In genomic region chr7:24586828-24587227, GRCm38 (mm10) we compare ENCODE assay signal across 8 mouse cellular contexts. TPM values are rescaled to one million over a fixed set of nuclear protein-coding genes. Genes with fewer than 3 reads are reported as not detected.
DNase-seq lines count a peak whose midpoint lies in the region; ATAC-seq and TF ChIP-seq lines count a peak whose summit lies in the region.

No protein-coding gene starts in this region.

- H3K4me1 ChIP-seq in ES-E14 (ENCODE audit: control insufficient read depth in 2 of 2, insufficient read depth in 2 of 2, low read length in 2 of 2, poor library complexity in 1 of 2): peaks cover 2 to 7% of the 10 kb centered on the region in 2 experiments; a peak in 2 of 4 replicates
- H3K4me1 ChIP-seq in hindbrain, embryonic 10.5 days (replicated peaks): peaks cover 18% of the 10 kb centered on the region

- peaks cover 44% of the 10 kb centered on the region for H3K27me3 ChIP-seq in hindbrain, embryonic 10.5 days (ENCODE audit: insufficient read depth, poor library complexity, severe bottlenecking)

- no peak overlapping the region for H3K27ac ChIP-seq in gastrocnemius, adult 2 months
- no peak overlapping the region for H3K27ac ChIP-seq in ES-E14 (ENCODE audit: insufficient read depth, low read depth, low read length, poor library complexity, severe bottlenecking)
- H3K27ac ChIP-seq in hindbrain, embryonic 10.5 days: 0 out of 2 replicates have a peak overlapping the region, but pooled peaks have one; percentile 82

- no peak for TF ChIP-seq CTCF in gastrocnemius, adult 2 months (IDR thresholded peaks at IDR 0.05)

- ATAC-seq in megakaryocyte, adult 5-6 weeks (ENCODE audit: poor library complexity, severe bottlenecking): peak; percentile 56

- DNase-seq in gastrocnemius, adult 2 months: peak; percentile 43
- no peak for DNase-seq in gastrocnemius, adult 18-20 months (ENCODE audit: low spot score)
- no peak for DNase-seq in ES-E14 (ENCODE audit: low read depth, low spot score)
- DNase-seq in hindbrain, embryonic 10.5 days (ENCODE audit: low spot score): peak; percentile 27
- no peak for DNase-seq in urinary bladder, postnatal 36 days (ENCODE audit: low spot score in 2 of 2)
- no peak for DNase-seq in ovary, postnatal 14 days (ENCODE audit: low spot score)
- no peak for DNase-seq in left cerebral cortex, postnatal 10 days (ENCODE audit: extremely low spot score in 1 of 2, low spot score in 2 of 2)

- WGBS in hindbrain, embryonic 10.5 days: 7% methylated on average over 8 of the region's 8 CpGs

- H3K9me3 ChIP-seq in ES-E14 (ENCODE audit: control insufficient read depth, insufficient read depth, low read depth, low read length): no peaks in the 10 kb centered on the region
- peaks cover 14% of the 10 kb centered on the region; the same call in 1 of the 2 replicates for H3K9me3 ChIP-seq in hindbrain, embryonic 10.5 days

- in situ Hi-C loops in ES-E14 (cut with MboI; ENCODE audit: low sequenced_read_pairs in 2 of 2, unreplicated experiment in 2 of 2): no loop called here

- H3K9ac ChIP-seq in ES-E14 (ENCODE audit: insufficient read depth, low read depth, low read length, poor library complexity, severe bottlenecking): no peak overlapping the region

- peak overlapping the region; percentile 68 for H3K4me3 ChIP-seq in gastrocnemius, adult 2 months
- H3K4me3 ChIP-seq in ES-E14 (ENCODE audit: insufficient read depth in 1 of 2, low read depth in 1 of 2, low read length in 2 of 2, poor library complexity in 1 of 2, severe bottlenecking in 1 of 2): peak overlapping the region; percentile 35 to 62; a peak in 3 of 4 replicates
- peak overlapping the region; percentile 56 for H3K4me3 ChIP-seq in hindbrain, embryonic 10.5 days

- no peaks in the 10 kb centered on the region for H3K36me3 ChIP-seq in ES-E14 (ENCODE audit: control insufficient read depth, insufficient read depth, low read length, poor library complexity, severe bottlenecking)
- no peaks in the 10 kb centered on the region for H3K36me3 ChIP-seq in hindbrain, embryonic 10.5 days

- intact Hi-C loops in gastrocnemius, adult 2 months (cut with DNase I): no loop called here
- intact Hi-C loops in left cerebral cortex, postnatal 10 days (cut with DNase I): no loop called here

TF ChIP-seq in ES-E14, 5 proteins besides CTCF, POLR2A, EP300 and RAD21:
- no peak for TF ChIP-seq CHD2 (IDR thresholded peaks at IDR 0.05; ENCODE audit: low read depth, low read length)
- TF ChIP-seq HCFC1 (IDR thresholded peaks at IDR 0.05; ENCODE audit: borderline replicate concordance, insufficient read depth, low read length): no peak
- TF ChIP-seq MAFK (IDR thresholded peaks at IDR 0.05; ENCODE audit: insufficient read depth, low read depth, low read length): no peak
- no peak for TF ChIP-seq ZNF384 (IDR thresholded peaks at IDR 0.05; ENCODE audit: low read depth, low read length)
- no peak for TF ChIP-seq ZC3H11A (IDR thresholded peaks at IDR 0.05; ENCODE audit: borderline replicate concordance, low read depth, low read length)

RNA-seq across cellular contexts. Expression of gene Ethe1, which starts 0.5 kb away (rescaled TPM):
- total RNA-seq in gastrocnemius, adult 2 months (2021): 10 to 100 TPM; 22.0 to 27.4 TPM
- total RNA-seq in gastrocnemius, adult 18-20 months (2021): 10 to 100 TPM; 25.5 to 29.0 TPM
- 14.3 and 14.7 TPM in 2 replicates for total RNA-seq in ES-E14 (2012; rRNA removed)
- 22.2 and 23.2 TPM in 2 replicates for polyA plus RNA-seq in hindbrain, embryonic 10.5 days (2016; fragmentation: Nextera tagmentation; extraction: Ambion mirVana)
- total RNA-seq in megakaryocyte, adult 5-6 weeks (2015): 148 and 171 TPM in 2 replicates
- 59.2 and 67.7 TPM in 2 replicates for total RNA-seq in megakaryocyte, adult 5-6 weeks (2017)
- total RNA-seq in left cerebral cortex, postnatal 10 days (2021): 10 to 100 TPM; 11.9 to 13.0 TPM

RNA-seq across cellular contexts. Expression of gene Zfp575, which starts 0.6 kb away (rescaled TPM):
- under 1 TPM in 1 of 2 experiments, not detected in 1; 0.17 TPM for total RNA-seq in gastrocnemius, adult 2 months (2021)
- under 1 TPM in 1 of 2 experiments, not detected in 1; 0.09 TPM for total RNA-seq in gastrocnemius, adult 18-20 months (2021)
- total RNA-seq in ES-E14 (2012; rRNA removed): 0.22 TPM in 1 of 2 replicates, not detected in the other
- polyA plus RNA-seq in hindbrain, embryonic 10.5 days (2016; fragmentation: Nextera tagmentation; extraction: Ambion mirVana): 2.0 and 3.2 TPM in 2 replicates
- 0.16 and 0.27 TPM in 2 replicates for total RNA-seq in megakaryocyte, adult 5-6 weeks (2015)
- 0.08 and 0.22 TPM in 2 replicates for total RNA-seq in megakaryocyte, adult 5-6 weeks (2017)
- total RNA-seq in left cerebral cortex, postnatal 10 days (2021): 1 to 10 TPM; 7.7 to 8.3 TPM

RNA-seq across cellular contexts. Expression of gene Phldb3, which starts 23.7 kb away (rescaled TPM):
- total RNA-seq in gastrocnemius, adult 2 months (2021): under 1 TPM; 0.54 to 0.59 TPM
- under 1 TPM; 0.34 to 0.64 TPM for total RNA-seq in gastrocnemius, adult 18-20 months (2021)
- 1.5 and 1.8 TPM in 2 replicates for total RNA-seq in ES-E14 (2012; rRNA removed)
- polyA plus RNA-seq in hindbrain, embryonic 10.5 days (2016; fragmentation: Nextera tagmentation; extraction: Ambion mirVana): not detected in 2 replicates
- total RNA-seq in megakaryocyte, adult 5-6 weeks (2015): 1.0 and 1.2 TPM in 2 replicates
- 3.7 and 4.0 TPM in 2 replicates for total RNA-seq in megakaryocyte, adult 5-6 weeks (2017)
- total RNA-seq in left cerebral cortex, postnatal 10 days (2021): under 1 TPM; 0.41 to 0.54 TPM

RNA-seq across cellular contexts. Expression of gene Xrcc1, which starts 40.7 kb away (rescaled TPM):
- total RNA-seq in gastrocnemius, adult 2 months (2021): 10 to 100 TPM; 18.3 to 18.5 TPM
- 10 to 100 TPM; 16.5 to 20.1 TPM for total RNA-seq in gastrocnemius, adult 18-20 months (2021)
- 69.7 and 144 TPM in 2 replicates for total RNA-seq in ES-E14 (2012; rRNA removed)
- 132 and 160 TPM in 2 replicates for polyA plus RNA-seq in hindbrain, embryonic 10.5 days (2016; fragmentation: Nextera tagmentation; extraction: Ambion mirVana)
- total RNA-seq in megakaryocyte, adult 5-6 weeks (2015): 18.3 and 27.5 TPM in 2 replicates
- 17.6 and 25.1 TPM in 2 replicates for total RNA-seq in megakaryocyte, adult 5-6 weeks (2017)
- total RNA-seq in left cerebral cortex, postnatal 10 days (2021): 10 to 100 TPM; 32.5 to 41.2 TPM

RNA-seq across cellular contexts. Expression of gene Pinlyp, which starts 40.9 kb away (rescaled TPM):
- not detected for total RNA-seq in gastrocnemius, adult 2 months (2021)
- not detected for total RNA-seq in gastrocnemius, adult 18-20 months (2021)
- total RNA-seq in ES-E14 (2012; rRNA removed): 0.58 TPM in 1 of 2 replicates, not detected in the other
- 0.26 TPM in 1 of 2 replicates, not detected in the other for polyA plus RNA-seq in hindbrain, embryonic 10.5 days (2016; fragmentation: Nextera tagmentation; extraction: Ambion mirVana)
- total RNA-seq in megakaryocyte, adult 5-6 weeks (2015): not detected in 2 replicates
- total RNA-seq in megakaryocyte, adult 5-6 weeks (2017): not detected in 2 replicates
- total RNA-seq in left cerebral cortex, postnatal 10 days (2021): not detected

Comparison
In these comparisons a context has a peak if more than half of its experiments do, and no peak if none do; other contexts are left out.
1. DNase-seq: peak in gastrocnemius, adult 2 months (single experiment) and hindbrain, embryonic 10.5 days (single experiment); none in gastrocnemius, adult 18-20 months (single experiment), ES-E14 (single experiment), urinary bladder, postnatal 36 days (0 of 2), ovary, postnatal 14 days (single experiment) and left cerebral cortex, postnatal 10 days (0 of 2).
2. Peak in every context shown above with its lines, with median percentiles within 50 percentile points of each other: H3K4me3 ChIP-seq.